Mouse (Mus musculus) layer of hippocampus, adult 2 months (tissue): ENCODE measurements at regions not wholly inside any gene's neighbourhood (a gene's known extent, or its start where the extent isn't known, plus 50 kb on each side); places are given as distances from the start of the nearest gene placed in this dataset.
A peak's percentile ranks its signal among the peaks of the same experiment; 100 is the strongest.
"Not testable (repeated sequence)": the region's sequence is repeated elsewhere in the genome, so short reads cannot be mapped to it uniquely, and the experiment has no call there.

Experiments
- DNase-seq, 2 experiments: peaks; one replicate each; pipeline ENCODE4 v3.0.0; 2022; ENCODE audit warnings: low spot score in 2 of 2
- H3K27ac ChIP-seq: fragments of 200-600 bp; 2 replicates; pipeline ENCODE4 v1.8.1; 2022
- H3K4me3 ChIP-seq: fragments of 200-600 bp; 2 replicates; pipeline ENCODE4 v1.8.1; 2022; ENCODE audit warnings: mild to moderate bottlenecking
- CTCF ChIP-seq: fragments of 200-600 bp; conservative IDR thresholded peaks from 2 replicates; pipeline ENCODE4 v1.8.1; 2022; ENCODE audit warnings: antibody characterized with exemption, mild to moderate bottlenecking, moderate library complexity

GRCm38 (mm10) chr9:17987606-17988005 is 304.3 kb upstream of the Chordc1 start:
- peak in 1 of 2 experiments; percentile 30 for DNase-seq
- no peak for TF ChIP-seq CTCF
- no peak overlapping the region for H3K4me3 ChIP-seq
- no peak overlapping the region for H3K27ac ChIP-seq

GRCm38 (mm10) chr9:18002557-18002956 is 289.4 kb upstream of the Chordc1 start:
- H3K27ac ChIP-seq = no peak overlapping the region
- peak; percentile 69 for TF ChIP-seq CTCF
- DNase-seq = peak; percentile 1 to 20
- no peak overlapping the region for H3K4me3 ChIP-seq

- Histone ChIP-seq H3K4me3 (no peak overlapping the region), H3K27ac (no peak overlapping the region)
- no peak for TF ChIP-seq CTCF
- DNase-seq = no peak
Measured at GRCm38 (mm10) chr9:18041346-18041745, 250.6 kb upstream of the Chordc1 start.

GRCm38 (mm10) chr9:18042636-18043035 is 249.3 kb upstream of the Chordc1 start:
- DNase-seq = not testable (repeated sequence)

GRCm38 (mm10) chr9:18076942-18077341 is 215.0 kb upstream of the Chordc1 start:
- DNase-seq = no peak
- no peak overlapping the region for H3K4me3 ChIP-seq
- TF ChIP-seq CTCF = no peak
- no peak overlapping the region for H3K27ac ChIP-seq

More at GRCm38 (mm10) chr9:18042636-18043035, 249.3 kb upstream of the Chordc1 start:
- H3K4me3 ChIP-seq, H3K27ac ChIP-seq: not testable (repeated sequence)

- H3K27ac ChIP-seq, DNase-seq, H3K4me3 ChIP-seq: not testable (repeated sequence)
Measured at GRCm38 (mm10) chr9:18078446-18078845, 213.5 kb upstream of the Chordc1 start.

- DNase-seq, H3K4me3 ChIP-seq, H3K27ac ChIP-seq: not testable (repeated sequence)
Measured at GRCm38 (mm10) chr9:18079120-18079519, 212.8 kb upstream of the Chordc1 start.
